Mouse (Mus musculus): ENCODE results near the gene Zbtb4. TPM values are rescaled to one million over a fixed set of nuclear protein-coding genes. Genes with fewer than 3 reads are reported as not detected.

The Zbtb4 gene
- polyA plus RNA-seq, 1 experiment from 2014 or later = 1.1 TPM

Other genes starting within 250 kb of the Zbtb4 start
- gene Dnah2, start 216.8 kb upstream of the Zbtb4 start, polyA plus RNA-seq (2014; fragmentation: Nextera tagmentation; extraction: Ambion mirVana) = 1.5 and 2.1 TPM in 2 replicates
- 11.2 and 11.3 TPM in 2 replicates for gene Efnb3, start 205.7 kb upstream of the Zbtb4 start, polyA plus RNA-seq (2014; fragmentation: Nextera tagmentation; extraction: Ambion mirVana)
- 40.2 and 40.9 TPM in 2 replicates for gene Wrap53, start 185.7 kb upstream of the Zbtb4 start, polyA plus RNA-seq (2014; fragmentation: Nextera tagmentation; extraction: Ambion mirVana)
- 200 and 215 TPM in 2 replicates for gene Trp53, start 185.6 kb upstream of the Zbtb4 start, polyA plus RNA-seq (2014; fragmentation: Nextera tagmentation; extraction: Ambion mirVana)
- 5.2 and 6.0 TPM in 2 replicates for gene Atp1b2, start 160.0 kb upstream of the Zbtb4 start, polyA plus RNA-seq (2014; fragmentation: Nextera tagmentation; extraction: Ambion mirVana)
- 0.14 TPM in 1 of 2 replicates, not detected in the other for gene Shbg, start 148.0 kb upstream of the Zbtb4 start, polyA plus RNA-seq (2014; fragmentation: Nextera tagmentation; extraction: Ambion mirVana)
- gene Sat2, start 143.9 kb upstream of the Zbtb4 start, polyA plus RNA-seq (2014; fragmentation: Nextera tagmentation; extraction: Ambion mirVana) = 15.0 and 19.4 TPM in 2 replicates
- 24.3 and 30.9 TPM in 2 replicates for gene Fxr2, start 132.9 kb upstream of the Zbtb4 start, polyA plus RNA-seq (2014; fragmentation: Nextera tagmentation; extraction: Ambion mirVana)
- not detected in 2 replicates for gene Sox15, start 110.6 kb upstream of the Zbtb4 start, polyA plus RNA-seq (2014; fragmentation: Nextera tagmentation; extraction: Ambion mirVana)
- gene Mpdu1, start 103.3 kb upstream of the Zbtb4 start, polyA plus RNA-seq (2014; fragmentation: Nextera tagmentation; extraction: Ambion mirVana) = 25.9 and 28.0 TPM in 2 replicates
- 5.5 and 7.6 TPM in 2 replicates for gene Cd68, start 99.8 kb upstream of the Zbtb4 start, polyA plus RNA-seq (2014; fragmentation: Nextera tagmentation; extraction: Ambion mirVana)
- gene Eif4a1, start 93.5 kb upstream of the Zbtb4 start, polyA plus RNA-seq (2014; fragmentation: Nextera tagmentation; extraction: Ambion mirVana) = 959 and 1,000 TPM in 2 replicates
- gene Senp3, start 83.8 kb upstream of the Zbtb4 start, polyA plus RNA-seq (2014; fragmentation: Nextera tagmentation; extraction: Ambion mirVana) = 106 and 108 TPM in 2 replicates
- gene Tnfsf13, start 80.1 kb upstream of the Zbtb4 start, polyA plus RNA-seq (2014; fragmentation: Nextera tagmentation; extraction: Ambion mirVana) = 0.24 and 0.42 TPM in 2 replicates
- gene Tnfsf12, start 70.1 kb upstream of the Zbtb4 start, polyA plus RNA-seq (2014; fragmentation: Nextera tagmentation; extraction: Ambion mirVana) = 3.6 and 4.3 TPM in 2 replicates
- gene Tnfsfm13, start 69.8 kb upstream of the Zbtb4 start, polyA plus RNA-seq (2014; fragmentation: Nextera tagmentation; extraction: Ambion mirVana) = 1.2 and 1.5 TPM in 2 replicates
- 51.4 and 56.5 TPM in 2 replicates for gene Polr2a, start 7.3 kb upstream of the Zbtb4 start, polyA plus RNA-seq (2014; fragmentation: Nextera tagmentation; extraction: Ambion mirVana)
- gene Slc35g3, start 3.9 kb upstream of the Zbtb4 start, polyA plus RNA-seq (2014; fragmentation: Nextera tagmentation; extraction: Ambion mirVana) = 0.18 TPM in 1 of 2 replicates, not detected in the other
- gene Chrnb1, start 30.0 kb downstream of the Zbtb4 start, polyA plus RNA-seq (2014; fragmentation: Nextera tagmentation; extraction: Ambion mirVana) = 3.0 and 3.6 TPM in 2 replicates
- gene Fgf11, start 35.9 kb downstream of the Zbtb4 start, polyA plus RNA-seq (2014; fragmentation: Nextera tagmentation; extraction: Ambion mirVana) = 0.92 and 0.97 TPM in 2 replicates
- 2.1 and 2.8 TPM in 2 replicates for gene Tmem102, start 39.7 kb downstream of the Zbtb4 start, polyA plus RNA-seq (2014; fragmentation: Nextera tagmentation; extraction: Ambion mirVana)
- not detected in 2 replicates for gene Gm39566, start 49.4 kb downstream of the Zbtb4 start, polyA plus RNA-seq (2014; fragmentation: Nextera tagmentation; extraction: Ambion mirVana)
- gene Spem2, start 52.6 kb downstream of the Zbtb4 start, polyA plus RNA-seq (2014; fragmentation: Nextera tagmentation; extraction: Ambion mirVana) = not detected in 2 replicates
- 0.27 TPM in 1 of 2 replicates, not detected in the other for gene Spem1, start 56.3 kb downstream of the Zbtb4 start, polyA plus RNA-seq (2014; fragmentation: Nextera tagmentation; extraction: Ambion mirVana)
- gene Nlgn2, start 71.9 kb downstream of the Zbtb4 start, polyA plus RNA-seq (2014; fragmentation: Nextera tagmentation; extraction: Ambion mirVana) = 8.2 and 9.1 TPM in 2 replicates
- 294 and 335 TPM in 2 replicates for gene Tmem256, start 72.6 kb downstream of the Zbtb4 start, polyA plus RNA-seq (2014; fragmentation: Nextera tagmentation; extraction: Ambion mirVana)
- 90.0 and 102 TPM in 2 replicates for gene Plscr3, start 80.5 kb downstream of the Zbtb4 start, polyA plus RNA-seq (2014; fragmentation: Nextera tagmentation; extraction: Ambion mirVana)
- gene Tnk1, start 92.8 kb downstream of the Zbtb4 start, polyA plus RNA-seq (2014; fragmentation: Nextera tagmentation; extraction: Ambion mirVana) = 1.1 and 1.9 TPM in 2 replicates
- gene Tmem95, start 112.1 kb downstream of the Zbtb4 start, polyA plus RNA-seq (2014; fragmentation: Nextera tagmentation; extraction: Ambion mirVana) = not detected in 2 replicates
- gene Kctd11, start 115.5 kb downstream of the Zbtb4 start, polyA plus RNA-seq (2014; fragmentation: Nextera tagmentation; extraction: Ambion mirVana) = 3.2 and 3.5 TPM in 2 replicates
- 0.56 and 0.60 TPM in 2 replicates for gene Acap1, start 129.6 kb downstream of the Zbtb4 start, polyA plus RNA-seq (2014; fragmentation: Nextera tagmentation; extraction: Ambion mirVana)
- 17.6 and 20.7 TPM in 2 replicates for gene 2810408A11Rik, start 135.1 kb downstream of the Zbtb4 start, polyA plus RNA-seq (2014; fragmentation: Nextera tagmentation; extraction: Ambion mirVana)
- 11.5 and 13.8 TPM in 2 replicates for gene Neurl4, start 135.2 kb downstream of the Zbtb4 start, polyA plus RNA-seq (2014; fragmentation: Nextera tagmentation; extraction: Ambion mirVana)
- gene Gps2, start 148.0 kb downstream of the Zbtb4 start, polyA plus RNA-seq (2014; fragmentation: Nextera tagmentation; extraction: Ambion mirVana) = 76.2 and 81.8 TPM in 2 replicates
- 2,030 and 2,067 TPM in 2 replicates for gene Eif5a, start 156.0 kb downstream of the Zbtb4 start, polyA plus RNA-seq (2014; fragmentation: Nextera tagmentation; extraction: Ambion mirVana)
- 5.5 and 6.6 TPM in 2 replicates for gene Ybx2, start 169.9 kb downstream of the Zbtb4 start, polyA plus RNA-seq (2014; fragmentation: Nextera tagmentation; extraction: Ambion mirVana)
- gene Slc2a4, start 182.3 kb downstream of the Zbtb4 start, polyA plus RNA-seq (2014; fragmentation: Nextera tagmentation; extraction: Ambion mirVana) = 20.2 and 20.5 TPM in 2 replicates
- gene Cldn7, start 198.9 kb downstream of the Zbtb4 start, polyA plus RNA-seq (2014; fragmentation: Nextera tagmentation; extraction: Ambion mirVana) = 17.1 and 22.0 TPM in 2 replicates
- gene Ctdnep1, start 215.2 kb downstream of the Zbtb4 start, polyA plus RNA-seq (2014; fragmentation: Nextera tagmentation; extraction: Ambion mirVana) = 26.2 and 26.5 TPM in 2 replicates
- 156 and 157 TPM in 2 replicates for gene Elp5, start 216.6 kb downstream of the Zbtb4 start, polyA plus RNA-seq (2014; fragmentation: Nextera tagmentation; extraction: Ambion mirVana)
- 474 and 509 TPM in 2 replicates for gene Gabarap, start 225.2 kb downstream of the Zbtb4 start, polyA plus RNA-seq (2014; fragmentation: Nextera tagmentation; extraction: Ambion mirVana)
- gene Phf23, start 229.9 kb downstream of the Zbtb4 start, polyA plus RNA-seq (2014; fragmentation: Nextera tagmentation; extraction: Ambion mirVana) = 57.7 and 58.0 TPM in 2 replicates
- 34.9 and 35.7 TPM in 2 replicates for gene Dvl2, start 234.7 kb downstream of the Zbtb4 start, polyA plus RNA-seq (2014; fragmentation: Nextera tagmentation; extraction: Ambion mirVana)
- gene Acadvl, start 249.5 kb downstream of the Zbtb4 start, polyA plus RNA-seq (2014; fragmentation: Nextera tagmentation; extraction: Ambion mirVana) = 54.2 and 57.6 TPM in 2 replicates